Mouse (Mus musculus) neural tube, embryonic 11.5 days (tissue): Measurements from ENCODE around the gene Pdzd8. TPM values are rescaled to one million over a fixed set of nuclear protein-coding genes. Genes with fewer than 3 reads are reported as not detected.

ENCODE experiments used
- ATAC-seq: fragments of 200-750 bp; cut with Nextera tagmentation; 2 replicates; pipeline ENCODE4 v1.8.0; 2017; ENCODE audit warnings: moderate number of reproducible peaks, mild to moderate bottlenecking, moderate TSS enrichment, moderate library complexity; ENCODE audit not compliant: insufficient read depth, low FRiP score, low TSS enrichment
- DNase-seq: peaks from one replicate; pipeline ENCODE4 v3.0.0-alpha.2; 2015; ENCODE audit warnings: low spot score
- H3K27ac ChIP-seq: fragments of 300-500 bp; sonication (generic); 2 replicates; pipeline ENCODE4 v1.5.1; 2014; ENCODE audit warnings: low read depth, mild to moderate bottlenecking, low read length
- H3K27me3 ChIP-seq: fragments of 300-500 bp; sonication (generic); 2 replicates; pipeline ENCODE4 v1.6.1; 2014; ENCODE audit warnings: mild to moderate bottlenecking, low read length, mixed read lengths; ENCODE audit not compliant: control insufficient read depth, insufficient read depth
- H3K36me3 ChIP-seq: fragments of 300-500 bp; sonication (generic); 2 replicates; pipeline ENCODE4 v1.6.1; 2014; ENCODE audit warnings: mild to moderate bottlenecking, low read length, moderate library complexity, mixed read lengths; ENCODE audit not compliant: control insufficient read depth, insufficient read depth
- H3K4me1 ChIP-seq: fragments of 300-500 bp; sonication (generic); 2 replicates; pipeline ENCODE4 v1.6.1; 2014; ENCODE audit warnings: low read length, mixed read lengths; ENCODE audit not compliant: control insufficient read depth, insufficient read depth
- H3K4me2 ChIP-seq: fragments of 300-500 bp; sonication (generic); 2 replicates; pipeline ENCODE4 v1.6.1; 2014; ENCODE audit warnings: low read depth, mild to moderate bottlenecking, moderate library complexity
- H3K4me3 ChIP-seq: fragments of 300-500 bp; sonication (generic); 2 replicates; pipeline ENCODE4 v1.5.1; 2014; ENCODE audit warnings: low read depth, low read length
- H3K9ac ChIP-seq: fragments of 300-500 bp; sonication (generic); 2 replicates; pipeline ENCODE4 v1.6.1; 2014; ENCODE audit warnings: mild to moderate bottlenecking, low read length
- H3K9me3 ChIP-seq: fragments of 300-500 bp; sonication (generic); 2 replicates; pipeline ENCODE4 v1.6.1; 2016; ENCODE audit warnings: low read length; ENCODE audit not compliant: control insufficient read depth
- WGBS: fragments of 180-500 bp; shearing (Covaris S2); extraction: QIAGEN DNeasy Blood & Tissue Kit; methylation state at CpG from one replicate; pipeline ENCODE4 v1.1.7; 2014; 5-methylcytosine and 5-hydroxymethylcytosine counted together
- polyA plus RNA-seq: library from polyadenylated mRNA; unstranded; fragments of >200 nt; fragmentation: Nextera tagmentation; extraction: Ambion mirVana; gene quantifications from 2 replicates; pipeline ENCODE4 v1.2.1, GENCODE M21; 2014

Gene Pdzd8
- polyA plus RNA-seq = 15.1 and 16.4 TPM in 2 replicates

- H3K27ac ChIP-seq = peak within 1 kb of the TSS; percentile 86
- under 1% methylated on average over 69 of the region's 91 CpGs for WGBS
- no peaks in the 10 kb centered on the region for H3K9me3 ChIP-seq
- ATAC-seq = peak; percentile 95
- peak within 1 kb of the TSS; percentile 100 for H3K4me2 ChIP-seq
- no peaks in the 10 kb centered on the region for H3K27me3 ChIP-seq
- DNase-seq = peak; percentile 95
- no peaks in the 10 kb centered on the region for H3K36me3 ChIP-seq
- H3K9ac ChIP-seq = peak within 1 kb of the TSS; percentile 90
- H3K4me1 ChIP-seq = peaks cover 17% of the 10 kb centered on the region
- H3K4me3 ChIP-seq = peak within 1 kb of the TSS; percentile 87
These were observed at the start of gene Pdzd8 for GRCm38 (mm10) chr19:59345658-59346283. Pdzd8 (minus strand) TSS chr19:59345780.

GRCm38 (mm10) chr19:59393777-59394441, 48.3 kb upstream of the Pdzd8 start:
- WGBS = 12% methylated on average over 8 of the region's 8 CpGs
- ATAC-seq (no peak), DNase-seq (peak; percentile 18)
- Histone ChIP-seq H3K27me3 (no peaks in the 10 kb centered on the region; the same call in 1 of the 2 replicates), H3K4me2 (no peak overlapping the region), H3K27ac (no peak overlapping the region), H3K36me3 (no peaks in the 10 kb centered on the region), H3K9me3 (no peaks in the 10 kb centered on the region), H3K4me3 (no peak overlapping the region), H3K4me1 (no peaks in the 10 kb centered on the region), H3K9ac (no peak overlapping the region)

GRCm38 (mm10) chr19:59388847-59389606, 43.4 kb upstream of the Pdzd8 start:
- Histone ChIP-seq H3K27ac (no peak overlapping the region), H3K9ac (no peak overlapping the region), H3K9me3 (no peaks in the 10 kb centered on the region), H3K4me3 (no peak overlapping the region), H3K4me2 (no peak overlapping the region), H3K27me3 (no peaks in the 10 kb centered on the region), H3K36me3 (no peaks in the 10 kb centered on the region), H3K4me1 (no peaks in the 10 kb centered on the region)
- ATAC-seq = peak; percentile 48; the same call in 1 of the 2 replicates
- DNase-seq = peak; percentile 69
- WGBS = 28% methylated on average over 15 of the region's 15 CpGs

DNA sequence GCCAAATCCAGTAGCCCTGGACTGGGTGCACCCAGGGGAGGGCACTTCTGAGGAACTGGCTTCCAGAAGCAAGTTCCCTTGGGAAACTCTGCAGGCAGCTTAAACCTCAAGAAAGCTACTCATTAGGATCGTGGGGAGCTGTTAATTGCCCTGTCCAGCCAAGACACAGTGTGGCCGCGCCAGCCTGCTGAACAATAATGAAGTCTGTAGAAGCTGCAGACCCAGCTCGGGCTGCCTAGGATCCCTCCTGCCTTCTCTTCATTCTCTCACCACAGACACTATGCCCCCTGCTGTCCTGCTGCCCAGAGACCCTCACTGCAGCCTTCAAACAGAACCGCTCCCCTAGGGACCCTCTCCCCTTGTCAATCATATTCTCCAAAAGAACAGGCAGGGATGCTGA, 42.8 kb upstream of the Pdzd8 start:
- no peaks in the 10 kb centered on the region for H3K9me3 ChIP-seq
- H3K4me3 ChIP-seq = no peak overlapping the region
- DNase-seq (no peak), ATAC-seq (no peak)
- 8% methylated on average over 5 of the region's 5 CpGs for WGBS
- H3K4me2 ChIP-seq = no peak overlapping the region
- no peak overlapping the region for H3K27ac ChIP-seq
- H3K36me3 ChIP-seq = no peaks in the 10 kb centered on the region
- H3K9ac ChIP-seq = no peak overlapping the region
- no peaks in the 10 kb centered on the region for H3K4me1 ChIP-seq
- H3K27me3 ChIP-seq = no peaks in the 10 kb centered on the region

- 71% methylated on average over 1 of the region's 1 CpGs for WGBS
- Histone ChIP-seq H3K9ac (no peak overlapping the region), H3K4me2 (no peak overlapping the region), H3K27me3 (no peaks in the 10 kb centered on the region), H3K4me1 (no peaks in the 10 kb centered on the region), H3K4me3 (no peak overlapping the region), H3K36me3 (no peaks in the 10 kb centered on the region), H3K27ac (no peak overlapping the region), H3K9me3 (no peaks in the 10 kb centered on the region)
- DNase-seq (peak; percentile 50), ATAC-seq (no peak)
These were observed 41.6 kb upstream of the Pdzd8 start for GRCm38 (mm10) chr19:59387178-59387577.

- Histone ChIP-seq H3K4me3 (no peak overlapping the region), H3K27me3 (no peaks in the 10 kb centered on the region), H3K36me3 (no peaks in the 10 kb centered on the region), H3K4me2 (no peak overlapping the region), H3K9ac (no peak overlapping the region), H3K27ac (no peak overlapping the region), H3K4me1 (no peaks in the 10 kb centered on the region), H3K9me3 (no peaks in the 10 kb centered on the region)
- no peak for DNase-seq
- no peak for ATAC-seq
- 91% methylated on average over 7 of the region's 7 CpGs for WGBS
These were observed 39.3 kb upstream of the Pdzd8 start for GRCm38 (mm10) chr19:59384582-59385495.

GRCm38 (mm10) chr19:59382416-59382917, 36.9 kb upstream of the Pdzd8 start:
- Histone ChIP-seq H3K36me3 (no peaks in the 10 kb centered on the region), H3K4me1 (no peaks in the 10 kb centered on the region)
- ATAC-seq = no peak

DNA sequence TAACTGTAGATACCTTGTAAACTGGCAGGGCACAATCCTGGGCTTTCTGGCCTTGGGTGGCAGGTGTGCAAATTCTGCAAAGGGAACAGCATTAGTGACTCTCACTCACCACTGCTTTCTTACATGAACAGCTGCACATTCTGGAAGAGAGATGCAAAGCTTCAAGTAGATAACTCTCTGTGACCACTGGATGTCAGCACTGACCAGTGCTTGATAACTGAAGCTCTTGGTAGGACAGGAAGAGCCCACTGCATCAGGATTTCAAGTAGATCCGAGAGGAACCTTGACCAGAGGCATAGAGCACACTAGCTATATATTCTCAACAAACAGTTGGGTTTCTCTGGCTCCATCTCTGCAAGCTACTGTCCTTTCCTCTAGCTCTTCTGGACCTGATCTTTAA, 34.4 kb upstream of the Pdzd8 start:
- Histone ChIP-seq H3K36me3 (no peaks in the 10 kb centered on the region), H3K9ac (no peak overlapping the region), H3K4me1 (no peaks in the 10 kb centered on the region), H3K9me3 (no peaks in the 10 kb centered on the region), H3K4me3 (no peak overlapping the region), H3K4me2 (no peak overlapping the region), H3K27me3 (no peaks in the 10 kb centered on the region), H3K27ac (no peak overlapping the region)
- DNase-seq (no peak), ATAC-seq (no peak)
- WGBS = 54% methylated on average over 1 of the region's 1 CpGs

More at GRCm38 (mm10) chr19:59382416-59382917, 36.9 kb upstream of the Pdzd8 start:
- no peak overlapping the region for H3K4me3 ChIP-seq
- no peak for DNase-seq
- H3K27ac ChIP-seq = no peak overlapping the region
- no peaks in the 10 kb centered on the region for H3K27me3 ChIP-seq
- H3K9me3 ChIP-seq = no peaks in the 10 kb centered on the region
- H3K4me2 ChIP-seq = no peak overlapping the region
- H3K9ac ChIP-seq = no peak overlapping the region
